Mouse (Mus musculus) hematopoietic stem cell, adult 5-6 weeks (primary cell): ENCODE measurements around the gene Kyat1. TPM values are rescaled to one million over a fixed set of nuclear protein-coding genes. Genes with fewer than 3 reads are reported as not detected.

Experiments
- ATAC-seq, 2 experiments: fragments of 125-278 bp in 1 of 2; replicated peaks in 1 of 2; 2 replicates each; pipeline ENCODE4 v1.8.0; 2016 to 2017; ENCODE audit warnings: inconsistent platforms in 2 of 2, mild to moderate bottlenecking in 2 of 2, moderate number of reproducible peaks in 2 of 2, low read depth in 1 of 2, moderate TSS enrichment in 1 of 2; ENCODE audit not compliant: low FRiP score in 2 of 2, poor library complexity in 2 of 2, severe bottlenecking in 2 of 2, insufficient read depth in 1 of 2, low TSS enrichment in 1 of 2
- total RNA-seq: library from RNA; stranded (forward); fragments of 172-1452, 232-1000 nt; gene quantifications from 2 replicates; pipeline ENCODE4 v1.2.3, GENCODE M21; 2017

Kyat1 gene
- 9.3 and 10.3 TPM in 2 replicates for total RNA-seq

DNA sequence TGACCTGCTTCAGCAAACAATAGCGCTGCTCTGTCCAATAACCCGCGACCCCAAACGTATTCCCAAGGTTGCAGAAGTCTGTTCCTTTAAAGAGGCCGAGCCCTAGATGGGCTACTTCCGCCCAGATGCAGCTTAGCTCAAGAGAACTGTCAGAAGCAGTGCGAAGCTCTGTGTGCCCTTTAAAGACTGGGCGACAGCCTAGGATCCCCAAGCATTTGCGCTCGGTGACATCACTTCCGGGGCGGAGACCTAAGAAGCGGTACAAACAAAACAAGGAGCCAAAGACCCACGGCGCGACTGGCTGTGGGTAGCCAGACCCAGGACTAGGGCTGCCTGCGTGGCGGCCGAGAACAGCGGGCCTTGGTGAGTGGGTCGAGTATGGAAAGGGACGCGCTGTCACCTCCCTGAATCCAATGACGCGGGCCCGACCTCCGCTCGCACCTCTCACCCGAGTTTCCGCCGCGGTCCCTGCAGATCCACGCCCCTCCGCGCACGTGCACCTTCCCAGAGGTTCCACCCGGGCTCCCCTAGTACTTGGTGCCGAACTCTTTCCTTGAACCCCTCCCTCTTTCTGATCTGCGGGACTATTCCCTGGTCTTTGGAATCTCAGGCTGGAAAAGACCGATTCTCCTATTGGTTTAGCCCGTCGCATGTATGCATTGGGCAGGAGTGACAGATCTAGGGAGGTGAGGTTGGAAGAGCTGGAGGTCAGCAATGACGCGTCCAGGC is at the start of gene Kyat1:
Kyat1 (minus strand) TSS at position 219 of the 729 bp plus-strand sequence.
- peak; percentile 83 to 96 for ATAC-seq

DNA sequence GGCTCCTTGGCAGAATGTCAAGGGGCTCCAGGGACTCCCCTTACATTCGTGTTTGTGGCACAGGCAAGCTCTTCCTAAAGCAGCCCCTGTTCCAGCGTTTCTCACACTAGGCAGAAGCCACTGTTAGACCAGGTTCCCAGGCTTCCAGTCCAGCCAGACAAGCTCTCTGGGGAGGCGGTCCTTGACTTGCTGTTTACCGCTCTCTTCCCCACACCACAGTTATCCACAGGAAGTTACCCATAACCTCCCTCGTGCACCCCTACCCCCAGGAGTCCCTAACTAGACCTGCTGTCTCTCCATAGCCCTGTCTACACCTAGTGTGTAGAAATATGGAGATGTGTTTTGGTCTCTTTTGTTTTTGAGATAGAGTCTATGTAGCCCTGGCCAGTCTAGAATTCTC is 48.2 kb upstream of the Kyat1 start:
- no peak for ATAC-seq

DNA sequence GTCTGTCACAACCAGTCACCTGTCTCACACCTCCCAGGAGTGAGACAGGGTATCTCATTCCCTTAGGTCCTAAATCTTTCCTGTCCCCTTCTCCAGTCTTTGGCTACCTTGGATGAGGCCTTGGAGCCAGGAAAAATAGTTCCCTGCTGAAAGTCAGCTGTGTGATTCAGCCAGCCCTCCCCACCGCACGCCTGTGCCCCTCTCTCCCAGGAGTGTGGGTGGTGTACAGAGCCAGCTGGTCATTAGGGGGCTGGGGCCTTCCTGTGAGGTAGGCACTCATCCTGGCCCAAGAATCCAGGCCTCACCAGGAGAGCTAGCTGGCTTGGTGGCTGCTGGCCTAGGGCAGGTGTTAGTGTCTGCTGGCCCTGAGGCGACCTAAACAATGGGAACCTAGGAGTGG is 46.9 kb upstream of the Kyat1 start:
- ATAC-seq = no peak

DNA sequence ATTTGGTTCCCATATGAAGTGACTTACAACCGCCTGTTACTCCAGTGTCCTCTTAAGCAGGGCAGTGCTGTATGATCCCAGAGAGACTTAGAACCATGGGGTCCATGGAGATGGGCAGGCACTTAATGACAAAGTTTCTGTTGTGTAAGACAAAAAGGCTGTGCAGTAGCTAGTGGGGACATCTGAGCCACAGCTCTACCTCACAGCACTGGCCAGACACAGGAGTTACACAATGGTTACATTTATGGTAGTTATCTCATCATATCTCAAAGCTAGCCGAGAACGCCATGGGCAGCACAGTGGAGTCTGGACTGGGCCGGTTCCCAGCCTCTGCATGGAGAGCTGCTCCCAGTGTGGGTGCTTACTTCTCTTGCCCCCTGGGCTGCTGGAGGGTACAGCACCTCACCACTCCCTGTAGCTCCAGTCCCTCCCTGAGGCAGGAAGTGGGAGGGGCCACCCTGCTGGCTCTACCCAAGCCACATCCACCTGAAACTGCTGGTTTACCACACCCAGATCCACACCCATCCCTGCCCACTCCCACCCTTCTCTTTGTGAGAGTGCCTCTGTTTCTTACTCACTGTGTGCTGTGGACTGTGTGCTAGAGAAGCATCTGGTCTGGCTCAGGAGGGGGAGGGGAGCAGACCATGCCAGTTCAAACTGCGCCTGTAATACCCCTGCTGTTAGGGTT is 45.9 kb upstream of the Kyat1 start:
- peak; percentile 88 to 90 for ATAC-seq

DNA sequence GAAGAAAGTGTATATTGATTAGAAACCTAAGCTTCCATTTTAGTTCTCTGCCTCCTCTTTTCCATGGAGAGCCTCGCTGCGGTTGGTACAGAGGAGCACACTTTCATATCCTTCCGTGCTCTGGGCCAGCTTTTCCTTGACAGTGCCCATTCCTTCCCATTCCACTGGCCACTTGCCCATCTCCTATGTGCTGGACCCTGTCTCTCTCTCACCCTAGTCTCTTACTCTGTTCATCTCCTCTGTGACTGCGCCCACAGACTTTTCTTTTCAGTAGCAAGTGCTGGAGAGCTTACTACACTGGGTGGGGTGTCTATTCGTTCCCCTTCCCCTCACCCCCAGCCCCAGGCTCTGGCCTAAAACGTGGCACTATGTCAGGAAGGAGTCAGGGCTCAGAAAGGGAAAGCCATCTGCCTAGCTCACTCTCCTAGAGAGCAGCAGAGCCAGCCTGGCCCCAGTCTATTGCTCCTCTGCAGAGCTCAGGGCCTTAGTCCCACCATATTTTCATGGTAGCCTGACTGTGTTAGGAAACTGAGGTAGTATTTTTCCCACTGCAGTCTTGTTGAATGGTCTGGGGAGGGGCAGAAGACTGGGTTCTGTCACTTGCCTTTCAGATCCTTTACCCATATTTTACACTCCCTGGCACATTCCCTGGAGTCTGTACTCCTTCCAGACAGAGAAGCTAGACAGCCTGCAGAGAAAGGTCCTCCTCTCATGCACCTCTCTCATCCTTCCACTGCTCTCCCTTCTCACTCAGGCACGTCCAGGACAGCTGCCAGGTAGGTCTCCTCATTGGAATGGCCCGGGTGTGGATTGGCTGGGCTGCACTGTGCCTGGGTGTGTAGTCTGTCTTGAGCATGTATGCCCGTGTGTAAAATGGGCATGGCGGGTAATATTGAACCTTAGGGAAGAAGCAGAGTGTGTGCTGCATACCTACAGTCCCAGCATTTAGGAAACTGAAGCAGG is 44.8 kb upstream of the Kyat1 start:
- no peak for ATAC-seq

DNA sequence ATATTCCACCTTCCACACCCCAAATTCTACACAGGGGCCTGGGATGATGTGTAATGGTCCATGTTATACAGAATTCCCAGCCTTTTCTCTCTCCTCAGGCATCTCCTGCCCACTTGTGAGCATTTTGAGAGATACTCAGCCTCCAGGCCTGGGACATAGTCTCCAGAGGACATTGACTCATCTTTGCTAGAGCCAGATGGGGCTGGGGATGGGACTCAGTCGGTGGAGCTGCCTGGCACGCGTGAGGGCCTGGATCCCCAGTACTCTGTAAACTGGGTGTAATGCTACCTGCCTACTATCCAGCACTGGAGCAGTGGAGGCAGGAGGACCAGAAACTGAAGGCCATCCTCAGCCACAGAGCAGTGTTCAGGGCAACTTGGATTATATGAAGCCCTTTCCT is 43.5 kb upstream of the Kyat1 start:
- ATAC-seq = no peak

DNA sequence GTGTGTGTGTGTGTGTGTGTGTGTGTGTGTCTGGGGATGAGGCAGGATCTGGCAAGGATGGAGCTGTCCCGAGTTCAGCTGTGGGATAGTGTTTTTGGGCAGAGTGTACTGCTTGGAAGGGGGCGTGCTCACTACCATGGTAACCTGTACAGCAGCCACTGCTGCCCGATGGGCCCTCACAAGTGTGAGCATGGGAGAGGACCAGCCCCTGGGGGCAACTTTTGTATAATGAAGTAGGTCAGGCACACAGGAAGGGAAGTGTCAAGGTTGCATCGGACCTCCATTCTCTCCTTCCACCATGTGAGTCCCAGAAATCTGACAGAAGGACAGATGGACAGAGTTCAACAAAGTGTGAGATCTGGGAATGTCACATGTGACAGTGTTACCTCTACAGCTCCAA is 42.0 kb upstream of the Kyat1 start:
- ATAC-seq = no peak

DNA sequence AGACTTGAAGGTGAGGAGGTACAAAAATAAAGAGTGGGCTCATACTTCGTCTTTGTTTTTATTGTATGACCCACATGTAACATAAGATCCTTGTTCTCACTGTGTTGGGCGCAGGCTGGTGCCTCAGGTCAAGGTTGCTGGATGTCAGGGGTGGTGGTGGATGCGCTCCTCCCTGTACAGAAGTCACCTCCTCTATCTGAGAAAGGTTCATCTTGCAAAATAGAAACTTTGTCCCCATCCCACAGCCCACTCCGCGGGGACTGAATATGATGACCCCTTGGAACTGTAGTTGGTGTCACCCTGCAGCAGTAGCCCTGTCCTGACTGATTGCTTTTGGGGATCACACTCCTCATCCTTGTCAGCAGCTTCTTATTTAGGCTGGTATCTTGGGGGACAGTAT is 41.4 kb upstream of the Kyat1 start:
- no peak for ATAC-seq

DNA sequence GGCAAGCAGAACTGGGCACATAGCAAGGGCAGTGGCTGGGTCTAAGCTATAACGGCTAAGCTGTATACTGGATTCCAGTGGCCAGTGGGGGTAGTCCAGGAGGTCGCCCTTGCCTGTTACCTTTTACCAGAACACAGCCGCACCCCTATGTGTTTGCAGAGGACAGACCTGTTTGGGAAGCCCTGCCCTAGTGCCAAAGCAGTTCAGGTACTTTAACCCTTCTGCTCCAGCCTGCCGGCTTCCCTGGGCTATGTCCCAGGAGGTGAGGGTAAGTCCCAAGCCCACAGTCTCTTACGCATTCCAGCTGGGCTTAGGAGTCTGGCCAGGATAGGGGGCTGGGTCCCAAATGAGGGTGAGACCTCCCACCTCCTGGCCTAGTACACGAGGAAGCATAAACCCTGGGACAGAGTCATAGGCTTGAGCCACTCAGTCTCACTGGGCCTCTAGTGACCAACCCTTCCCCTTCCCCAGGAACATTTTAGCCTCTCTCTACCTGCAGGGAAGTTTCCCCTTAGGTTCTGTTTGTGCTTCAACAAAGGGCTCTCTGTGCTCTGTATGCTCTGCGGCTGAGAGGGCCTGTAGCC is 39.0 kb upstream of the Kyat1 start:
- ATAC-seq = 0 out of 4 replicates have a peak, but pooled peaks of 1 of the 2 experiments have one; percentile 17

DNA sequence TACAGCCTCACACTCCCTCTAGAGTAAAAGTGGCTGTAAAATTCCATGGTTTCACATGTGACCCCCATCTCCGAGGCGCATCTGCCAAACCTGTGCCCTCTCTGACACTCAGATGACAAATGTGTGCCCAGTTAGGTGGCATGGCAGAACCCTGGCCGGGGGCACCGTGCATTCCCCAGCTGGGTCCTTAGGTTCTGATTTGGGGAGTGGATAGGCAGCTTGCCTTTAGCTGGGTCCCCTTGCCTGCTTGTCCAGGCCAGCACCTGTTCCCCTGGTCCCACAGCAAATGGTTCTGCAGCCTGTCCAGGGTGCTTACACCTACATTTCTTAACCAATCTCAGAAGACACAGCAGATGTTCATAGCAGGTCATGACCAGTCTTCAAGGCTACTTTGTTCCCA is 37.7 kb upstream of the Kyat1 start:
- ATAC-seq = no peak

DNA sequence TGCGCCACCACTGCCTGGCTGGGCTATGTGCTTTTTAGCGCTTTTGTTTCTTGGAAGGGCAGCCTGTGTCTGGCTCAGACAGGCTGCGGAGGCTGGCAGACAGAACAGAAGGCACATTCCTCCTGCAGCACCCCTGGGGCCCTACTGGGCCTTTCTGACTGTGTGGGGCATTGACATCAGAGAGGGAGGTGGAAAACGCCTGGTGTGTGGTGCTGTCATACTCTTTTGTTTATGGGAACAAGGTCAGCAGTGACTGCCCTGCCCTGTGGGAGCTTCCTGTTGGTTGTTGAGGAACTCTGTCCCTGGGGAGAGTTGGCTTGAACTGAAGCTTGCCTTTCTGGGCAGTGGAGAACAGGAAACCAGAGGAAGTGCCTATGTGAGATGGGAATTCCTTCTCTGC is 36.9 kb upstream of the Kyat1 start:
- ATAC-seq = no peak

DNA sequence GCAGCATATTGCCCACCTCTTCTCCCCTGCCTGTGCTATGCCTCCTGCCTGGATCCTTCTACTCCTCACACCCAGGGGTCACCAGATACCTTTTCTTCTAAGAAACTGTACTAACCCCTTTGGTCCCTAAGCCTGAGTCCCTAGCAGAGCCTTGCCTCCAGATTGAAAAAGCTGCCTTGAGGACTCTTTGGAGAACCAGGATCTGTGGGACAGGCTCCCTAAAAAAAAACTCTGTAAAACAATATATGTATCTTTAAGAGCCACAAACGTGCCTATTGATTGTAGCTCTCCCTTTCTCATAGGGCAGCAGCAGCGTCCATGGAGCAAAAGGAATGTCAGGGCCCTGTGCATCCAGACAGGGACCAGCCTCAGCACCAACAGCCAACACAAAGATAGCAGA is 34.6 kb upstream of the Kyat1 start, which contains the start of gene Gm28035:
Gm28035 (plus strand) TSS at position 301 of the 400 bp plus-strand sequence.
- ATAC-seq = no peak

DNA sequence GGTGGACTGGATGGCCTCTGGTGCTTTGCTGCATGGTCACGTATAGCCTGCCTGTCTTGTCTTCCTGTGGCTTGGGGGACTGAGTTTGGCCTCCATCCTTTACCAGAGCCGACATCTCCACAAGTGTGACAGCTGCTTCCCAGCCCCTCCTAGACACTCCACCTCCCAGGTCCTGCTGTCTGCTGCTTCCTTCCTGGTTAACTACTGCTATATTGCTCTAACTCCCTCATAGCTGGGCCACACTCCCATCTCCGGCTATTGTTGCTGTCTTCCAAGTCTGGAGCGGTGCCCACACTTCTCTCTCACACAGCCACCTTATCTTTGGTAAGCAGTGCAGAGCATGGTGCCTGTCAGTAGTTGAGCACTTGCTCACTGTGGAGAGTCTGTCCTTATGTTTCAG is 34.1 kb upstream of the Kyat1 start:
- ATAC-seq = no peak

DNA sequence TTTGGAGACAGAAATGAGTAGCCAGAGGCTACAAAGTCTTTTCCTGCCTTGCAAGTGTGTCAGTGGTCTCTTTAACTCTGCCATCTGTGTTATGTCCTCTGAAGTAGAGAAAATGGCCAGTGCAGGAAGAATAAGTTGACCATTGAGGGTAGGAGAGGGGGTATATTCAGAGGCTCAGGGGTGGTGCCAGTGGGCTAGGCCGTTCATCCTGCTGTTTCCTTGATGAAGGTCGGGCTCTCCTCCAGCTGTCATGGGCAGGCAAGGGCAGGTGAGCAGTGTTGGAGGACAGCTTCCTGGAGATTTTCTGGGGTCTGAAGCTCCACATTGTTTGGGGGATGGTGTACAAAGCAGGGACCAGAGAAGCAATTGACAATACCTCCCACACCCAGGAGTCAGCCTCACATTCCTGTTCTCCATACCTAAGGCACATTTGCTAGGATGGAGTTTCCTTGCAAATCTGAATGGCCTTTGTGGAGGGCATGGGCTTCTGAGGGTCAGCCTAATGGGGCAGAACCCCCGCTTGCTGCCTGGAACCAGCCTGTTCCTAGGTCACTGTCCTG is 33.3 kb upstream of the Kyat1 start:
- no peak for ATAC-seq

DNA sequence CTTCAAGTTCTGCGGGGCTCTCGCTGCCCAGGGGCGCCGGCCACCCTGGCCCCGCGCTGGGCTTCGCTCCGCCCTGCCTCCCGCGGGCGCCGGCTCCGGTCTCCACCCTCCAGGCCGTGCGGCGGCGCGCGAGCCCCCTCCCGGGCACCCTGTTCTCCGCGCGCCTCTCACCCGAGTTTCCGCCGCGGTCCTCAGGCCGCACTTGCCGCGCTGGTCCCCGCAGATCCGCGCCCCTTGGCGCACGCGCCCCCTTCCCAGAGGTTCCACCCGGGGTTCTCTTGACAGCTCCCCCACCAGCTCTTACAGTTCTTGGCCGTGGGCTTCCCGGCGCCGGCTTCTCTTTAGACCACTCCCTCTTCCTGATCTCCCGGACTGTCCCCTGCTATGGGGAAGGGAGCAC is 32.2 kb upstream of the Kyat1 start:
- ATAC-seq = 0 out of 4 replicates have a peak, but pooled peaks of 1 of the 2 experiments have one; percentile 6

DNA sequence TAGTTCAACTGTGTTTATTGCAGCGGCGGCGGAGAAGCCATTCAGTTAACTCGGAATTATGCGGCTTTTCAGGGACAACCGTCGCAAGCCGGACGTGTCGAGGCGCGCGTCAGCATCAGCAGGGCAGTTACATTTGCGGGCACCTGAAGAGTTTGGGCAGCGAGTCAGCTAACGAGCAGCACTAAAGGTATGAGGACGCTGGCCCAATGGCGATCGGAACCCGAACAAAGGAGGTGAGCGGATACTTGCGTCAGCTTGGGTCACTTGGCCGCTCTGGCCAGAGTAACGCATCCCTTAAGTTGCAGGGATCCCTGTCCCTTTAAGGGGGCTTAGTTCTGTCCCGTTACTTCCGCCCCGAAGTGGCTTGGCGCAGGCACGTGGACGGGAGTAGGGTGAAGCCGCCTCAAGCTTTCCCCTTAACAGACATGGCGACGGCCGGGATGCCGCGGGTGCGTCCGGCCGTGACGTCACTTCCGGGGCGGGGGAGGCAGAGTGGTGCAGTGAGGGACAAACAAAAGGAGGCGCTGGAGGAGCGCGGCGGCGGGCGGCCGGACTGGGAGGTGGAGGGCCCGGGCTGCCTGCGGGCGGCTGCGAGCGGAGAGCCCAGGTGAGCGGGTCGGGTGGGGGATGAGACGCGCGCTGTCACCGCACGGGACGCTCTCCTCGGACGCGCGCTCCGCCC is 31.7 kb upstream of the Kyat1 start, which contains the start of gene Lrrc8a:
Lrrc8a (plus strand) TSS at position 517 of the 682 bp plus-strand sequence.
- peak; percentile 83 to 90 for ATAC-seq
